Mouse (Mus musculus): ENCODE data around the gene Cebpe. TPM values are rescaled to one million over a fixed set of nuclear protein-coding genes. Genes with fewer than 3 reads are reported as not detected.

Cebpe gene
- total RNA-seq, 2 experiments from 2014 or later, result not detected

GRCm38 (mm10) chr14:54686063-54686521 lies 25.9 kb downstream of the Cebpe start, which contains the start of gene 1700123O20Rik:
Gene 1700123O20Rik, plus strand, starts transcription at chr14:54686216.
- intact Hi-C loops (cut with DNase I), result loop anchor here (5.0 kb wide), 1 partner anchor 34 kb away; no protein-coding TSS in a partner anchor
- no peak for DNase-seq (ENCODE audit: low spot score)

GRCm38 (mm10) chr14:54685471-54685870 lies 26.5 kb downstream of the Cebpe start:
- intact Hi-C loops (cut with DNase I), result loop anchor here (5.0 kb wide), 1 partner anchor 33 kb away; no protein-coding TSS in a partner anchor
- no peak for DNase-seq (ENCODE audit: low spot score)

GRCm38 (mm10) chr14:54682396-54682795 lies 29.6 kb downstream of the Cebpe start:
- no peak for DNase-seq (ENCODE audit: low spot score)
- intact Hi-C loops (cut with DNase I), result no loop called here

GRCm38 (mm10) chr14:54678657-54679304 lies 33.2 kb downstream of the Cebpe start:
- intact Hi-C loops (cut with DNase I), result no loop called here
- DNase-seq (ENCODE audit: low spot score), result no peak

- no peak for DNase-seq (ENCODE audit: low spot score)
- intact Hi-C loops (cut with DNase I), result no loop called here
Measured at GRCm38 (mm10) chr14:54676290-54676689, 35.7 kb downstream of the Cebpe start.

GRCm38 (mm10) chr14:54674317-54674716 lies 37.7 kb downstream of the Cebpe start:
- intact Hi-C loops (cut with DNase I), result no loop called here
- DNase-seq (ENCODE audit: low spot score), result no peak

- DNase-seq (ENCODE audit: low spot score), result no peak
- intact Hi-C loops (cut with DNase I), result no loop called here
Measured at GRCm38 (mm10) chr14:54669381-54669780, 42.6 kb downstream of the Cebpe start.

- intact Hi-C loops (cut with DNase I), result no loop called here
- no peak for DNase-seq (ENCODE audit: low spot score)
Measured at GRCm38 (mm10) chr14:54664477-54665222, 47.3 kb downstream of the Cebpe start.

Other genes with a start within 250 kb of the Cebpe start
- 10 to 100 TPM; 53.9 to 59.8 TPM for gene Lrp10, start 248.0 kb downstream of the Cebpe start, total RNA-seq (2021)
- gene Rem2, start 236.1 kb downstream of the Cebpe start, total RNA-seq (2021), result not detected
- gene Prmt5, start 194.6 kb downstream of the Cebpe start, total RNA-seq (2021), result 10 to 100 TPM; 30.3 to 31.7 TPM
- gene Haus4, start 157.6 kb downstream of the Cebpe start, total RNA-seq (2021), result 1 to 10 TPM; 3.2 to 3.6 TPM
- 1 to 10 TPM; 6.0 to 6.5 TPM for gene Ajuba, start 134.6 kb downstream of the Cebpe start, total RNA-seq (2021)
- 1 to 10 TPM; 3.7 to 4.0 TPM for gene 4931414P19Rik, start 106.2 kb downstream of the Cebpe start, total RNA-seq (2021)
- 100 to 1,000 TPM; 195 to 201 TPM for gene Psmb5, start 94.2 kb downstream of the Cebpe start, total RNA-seq (2021)
- gene Psmb11, start 90.7 kb downstream of the Cebpe start, total RNA-seq (2021), result not detected
- gene Gm17606, start 71.2 kb downstream of the Cebpe start, total RNA-seq (2021), result not detected
- under 1 TPM; 0.31 to 0.39 TPM for gene Cdh24, start 70.8 kb downstream of the Cebpe start, total RNA-seq (2021)
- 10 to 100 TPM; 15.5 to 16.0 TPM for gene 1700123O20Rik, start 26.0 kb downstream of the Cebpe start, total RNA-seq (2021)
- gene Acin1, start 25.2 kb downstream of the Cebpe start, total RNA-seq (2021), result 10 to 100 TPM; 78.7 to 80.9 TPM
- gene Gm29776, start 13.3 kb downstream of the Cebpe start, total RNA-seq (2021), result not detected
- gene Slc7a8, start 69.8 kb upstream of the Cebpe start, total RNA-seq (2021), result 1 to 10 TPM; 2.4 to 2.8 TPM
- gene Rnf212b, start 102.0 kb upstream of the Cebpe start, total RNA-seq (2021), result not detected
- 1 to 10 TPM; 4.7 to 7.3 TPM for gene Homez, start 158.8 kb upstream of the Cebpe start, total RNA-seq (2021)
- gene Ppp1r3e, start 165.4 kb upstream of the Cebpe start, total RNA-seq (2021), result 1 to 10 TPM; 3.0 to 3.6 TPM
- gene Bcl2l2, start 171.2 kb upstream of the Cebpe start, total RNA-seq (2021), result 10 to 100 TPM; 39.7 to 40.3 TPM
- gene Gm20521, start 171.3 kb upstream of the Cebpe start, total RNA-seq (2021), result 1 to 10 TPM; 4.5 to 6.8 TPM
- gene Pabpn1, start 180.3 kb upstream of the Cebpe start, total RNA-seq (2021), result 10 to 100 TPM; 50.7 to 55.6 TPM
- 1 to 10 TPM; 2.7 to 3.1 TPM for gene Slc22a17, start 201.0 kb upstream of the Cebpe start, total RNA-seq (2021)
- gene Efs, start 214.0 kb upstream of the Cebpe start, total RNA-seq (2021), result 1 to 10 TPM; 2.8 to 3.0 TPM
- not detected for gene Il25, start 220.5 kb upstream of the Cebpe start, total RNA-seq (2021)
- under 1 TPM; 0.29 to 0.36 TPM for gene Cmtm5, start 224.1 kb upstream of the Cebpe start, total RNA-seq (2021)